Mouse (Mus musculus): ENCODE results near the gene Gm6871.
"Not testable (repeated sequence)": the region's sequence is repeated elsewhere in the genome, so short reads cannot be mapped to it uniquely, and the experiment has no call there.

Gm6871 gene

DNA sequence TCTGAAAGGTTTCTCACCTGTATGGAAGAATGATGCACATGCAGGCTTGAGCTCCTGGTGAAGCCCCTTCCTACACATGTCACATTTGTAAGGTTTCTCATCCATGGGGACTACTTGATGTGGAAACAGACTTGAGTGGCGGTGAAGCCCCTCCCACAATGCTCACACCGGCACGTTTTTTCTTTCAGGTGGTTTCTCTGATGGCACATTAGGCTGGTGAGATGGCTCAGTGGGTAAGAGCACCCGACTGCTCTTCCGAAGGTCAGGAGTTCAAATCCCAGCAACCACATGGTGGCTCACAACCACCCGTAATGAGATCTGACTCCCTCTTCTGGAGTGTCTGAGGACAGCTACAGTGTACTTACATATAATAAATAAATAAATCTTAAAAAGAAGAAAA lies at the start of gene Gm6871:
Gm6871 (minus strand) TSS at position 101 of the 400 bp plus-strand sequence.
- not testable (repeated sequence) for DNase-seq (ENCODE audit: low read depth)

DNA sequence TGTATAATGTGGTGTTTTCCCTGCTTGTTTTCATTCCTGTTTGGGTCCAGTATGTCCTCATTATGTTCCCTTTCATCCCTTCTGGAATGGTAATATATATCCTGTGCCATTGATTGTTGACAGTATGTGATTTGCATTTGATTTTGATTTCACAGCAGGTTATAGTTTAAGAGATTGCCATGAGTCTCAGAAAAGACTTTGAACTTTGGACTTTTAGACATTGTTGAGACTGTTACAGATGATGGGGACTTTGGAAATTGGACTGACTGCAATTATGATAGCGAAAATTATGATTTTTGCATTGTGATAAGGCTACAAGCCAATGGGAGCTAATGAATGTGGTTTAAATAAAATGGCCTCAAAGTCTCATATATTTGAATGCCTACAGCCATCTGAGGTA lies 42.8 kb upstream of the Gm6871 start:
- not testable (repeated sequence) for DNase-seq (ENCODE audit: low read depth)

DNA sequence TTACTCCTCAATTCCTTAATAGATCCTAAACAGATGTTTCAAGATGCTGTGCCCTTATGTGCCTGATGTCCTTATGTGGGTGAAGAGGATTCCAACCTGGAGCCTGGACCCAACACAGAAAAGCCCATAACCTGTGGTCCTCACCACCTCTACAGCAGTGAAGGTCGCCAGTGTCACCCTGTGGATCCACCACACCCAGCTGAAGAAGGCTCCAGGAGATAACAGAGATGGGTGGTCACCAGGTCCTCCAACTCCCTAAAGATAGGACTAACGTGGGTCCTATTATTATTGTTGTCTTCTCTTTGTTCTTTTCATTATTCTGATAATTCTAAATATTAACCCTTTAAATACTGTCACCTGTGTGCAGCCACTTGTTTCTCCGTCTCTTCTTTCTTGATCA lies 38.2 kb upstream of the Gm6871 start:
- no peak for DNase-seq (ENCODE audit: low read depth)

DNA sequence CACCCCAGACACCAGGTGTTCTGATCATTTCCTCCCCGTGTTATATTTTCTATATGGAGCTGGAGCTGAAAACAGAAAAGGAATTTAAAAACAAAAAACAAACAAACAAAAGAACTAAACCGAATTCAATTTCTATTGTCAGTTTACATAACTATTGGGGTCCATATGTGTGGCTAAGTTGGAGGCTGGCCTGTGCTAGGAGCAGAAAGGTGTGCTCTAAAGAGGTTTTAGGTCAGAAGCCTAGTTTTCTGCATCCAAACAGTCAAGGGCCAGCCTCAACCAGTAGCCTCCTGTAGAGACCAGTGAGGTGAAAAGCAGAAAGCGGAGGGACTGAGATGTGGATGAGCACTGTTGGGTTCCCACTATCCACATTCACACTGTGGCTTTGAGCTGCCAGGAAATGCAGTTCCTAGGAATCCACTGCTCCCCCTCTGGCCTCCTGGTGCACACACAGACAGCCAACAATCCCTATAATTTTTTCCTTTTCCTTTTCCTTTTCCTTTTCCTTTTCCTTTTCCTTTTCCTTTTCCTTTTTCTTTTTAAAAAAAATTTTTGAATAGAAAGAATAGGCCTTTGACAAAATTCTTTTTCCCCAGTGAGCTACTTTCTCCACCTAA lies 26.6 kb upstream of the Gm6871 start:
- peak; percentile 13 for DNase-seq (ENCODE audit: low read depth)

GRCm38 (mm10) chr7:41599034-41599813 lies 25.8 kb upstream of the Gm6871 start, which contains the start of gene 2610021A01Rik:
TSS of gene 2610021A01Rik (plus strand) at chr7:41599230.
- peak; percentile 95 for DNase-seq (ENCODE audit: low read depth)

GRCm38 (mm10) chr7:41598615-41599014 lies 25.2 kb upstream of the Gm6871 start:
- DNase-seq (ENCODE audit: low read depth), result no peak

- not testable (repeated sequence) for DNase-seq (ENCODE audit: low read depth)
Observed at GRCm38 (mm10) chr7:41587831-41588230, 14.4 kb upstream of the Gm6871 start.

DNA sequence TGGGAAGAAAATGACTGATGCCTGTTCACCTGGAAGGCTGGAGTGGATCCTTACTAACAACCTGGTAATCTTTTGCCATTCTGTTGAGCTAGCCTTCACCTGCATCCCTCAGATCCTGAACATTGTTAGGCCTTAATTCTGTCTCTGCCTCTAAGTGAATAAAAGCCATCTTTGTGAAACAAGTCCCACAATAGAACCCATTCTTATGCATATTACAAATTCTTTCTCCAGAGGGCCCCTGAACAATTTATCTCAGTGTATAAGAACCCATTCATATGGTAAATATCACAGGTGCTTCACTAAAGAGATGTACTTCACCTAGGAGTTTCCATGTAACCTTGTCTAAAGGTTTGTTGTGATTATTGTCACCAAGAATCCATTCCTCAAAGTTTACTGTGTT lies 8.6 kb upstream of the Gm6871 start:
- no peak for DNase-seq (ENCODE audit: low read depth)

DNA sequence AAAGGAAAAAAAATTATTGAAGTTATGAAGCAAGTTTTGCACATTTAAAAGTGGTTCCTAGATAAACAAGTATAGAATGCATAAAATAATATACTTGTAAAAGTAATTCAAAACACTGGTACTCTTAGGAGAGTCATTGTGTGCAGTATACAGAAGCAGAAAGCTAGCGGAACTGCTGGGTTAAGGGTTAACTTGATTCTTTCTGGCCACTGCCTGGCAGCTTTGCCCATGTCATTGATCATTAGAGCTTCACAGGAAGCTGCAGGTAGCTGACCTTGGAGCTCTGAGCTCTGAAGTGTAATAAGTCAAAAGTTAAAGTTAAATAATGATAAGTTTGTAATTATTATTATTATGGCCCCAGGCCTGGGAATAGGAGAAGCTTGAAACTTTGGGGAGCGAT lies 4.5 kb upstream of the Gm6871 start:
- no peak for DNase-seq (ENCODE audit: low read depth)

DNA sequence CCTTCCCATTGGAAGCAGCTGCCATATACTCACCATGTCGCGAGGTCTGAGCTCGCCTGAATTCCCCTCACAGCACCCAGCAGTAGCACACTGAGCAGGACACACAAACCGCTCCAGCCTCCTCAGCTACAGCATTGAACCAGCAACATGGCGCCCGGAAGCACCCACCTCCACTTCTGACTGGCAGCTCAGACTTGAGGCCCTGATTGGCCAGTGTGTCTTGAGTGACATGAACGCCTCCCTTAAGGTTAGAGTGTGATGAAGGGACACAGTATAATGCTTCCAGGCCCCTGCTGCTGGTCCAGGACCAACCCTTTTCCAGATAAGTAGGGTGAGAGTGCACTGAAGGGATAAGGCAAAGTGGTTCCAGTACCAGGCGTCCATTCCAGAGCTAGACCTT lies 12.8 kb downstream of the Gm6871 start:
- DNase-seq (ENCODE audit: low read depth), result no peak

DNA sequence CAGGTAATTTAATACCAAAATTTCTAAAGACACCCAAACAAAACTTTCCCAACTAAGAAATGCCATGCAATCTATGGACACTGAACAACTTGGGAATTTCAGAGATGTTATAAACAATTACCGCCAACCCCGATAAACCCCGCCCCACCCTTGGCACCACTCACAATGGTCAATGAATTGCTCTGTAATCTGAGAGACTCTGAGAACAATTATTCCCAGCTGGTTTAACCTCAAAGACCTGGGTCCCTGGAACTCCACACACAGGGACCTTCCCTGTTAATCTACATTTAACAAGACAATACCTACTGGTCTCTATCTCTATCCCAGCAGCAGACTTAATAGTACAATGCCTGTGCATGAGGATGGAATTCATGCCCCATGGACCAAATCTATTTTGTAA lies 60.8 kb downstream of the Gm6871 start:
- no peak for DNase-seq (ENCODE audit: low read depth)

GRCm38 (mm10) chr7:41512207-41512606 lies 61.3 kb downstream of the Gm6871 start:
- DNase-seq (ENCODE audit: low read depth), result no peak

DNA sequence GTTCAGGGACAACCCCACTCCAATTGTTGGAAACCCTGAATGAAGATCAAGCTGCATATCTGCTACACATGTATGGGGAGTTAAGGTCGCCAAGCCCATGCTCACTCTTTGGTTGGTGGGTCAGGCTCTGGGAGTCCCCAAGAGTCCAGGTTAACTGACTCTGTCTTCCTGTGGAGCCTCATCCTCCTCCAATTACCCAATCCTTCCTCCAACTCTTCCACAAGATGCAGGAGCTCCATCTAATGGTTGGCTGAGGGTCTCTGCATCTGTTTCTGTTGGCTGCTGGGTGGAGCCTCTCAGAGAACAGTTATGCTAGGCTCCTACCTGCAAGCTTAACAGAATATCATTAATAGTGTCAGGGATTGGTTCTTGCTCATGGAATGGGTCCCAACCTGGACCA lies 71.1 kb downstream of the Gm6871 start:
- peak; percentile 13 for DNase-seq (ENCODE audit: low read depth)

GRCm38 (mm10) chr7:41500151-41500934 lies 73.1 kb downstream of the Gm6871 start:
- peak; percentile 77 for DNase-seq (ENCODE audit: low read depth)

GRCm38 (mm10) chr7:41499389-41500049 lies 73.9 kb downstream of the Gm6871 start, which contains the start of the genes Gm20449 and AW146154:
TSS of gene Gm20449 (minus strand) at chr7:41499417.
TSS of gene AW146154 (minus strand) at chr7:41499890.
- peak; percentile 93 for DNase-seq (ENCODE audit: low read depth)

DNA sequence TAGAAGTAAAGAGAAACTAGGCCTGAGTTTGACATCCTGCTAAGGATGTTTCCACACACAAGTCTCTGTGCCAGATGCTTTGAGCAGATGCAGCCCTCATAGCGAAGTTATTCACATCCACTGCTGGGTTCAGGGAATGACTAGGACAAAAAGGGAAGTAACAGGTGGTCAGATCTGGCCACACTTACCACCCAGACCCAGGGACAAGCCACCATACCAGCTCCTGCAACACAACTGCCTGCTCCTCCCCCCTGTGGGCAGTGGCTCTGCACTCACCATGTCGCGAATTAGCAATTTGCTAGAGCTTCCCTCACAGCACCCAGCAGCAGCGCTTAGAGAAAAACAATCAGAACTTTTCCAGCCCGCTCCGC lies 74.5 kb downstream of the Gm6871 start:
- DNase-seq (ENCODE audit: low read depth), result not testable (repeated sequence)

DNA sequence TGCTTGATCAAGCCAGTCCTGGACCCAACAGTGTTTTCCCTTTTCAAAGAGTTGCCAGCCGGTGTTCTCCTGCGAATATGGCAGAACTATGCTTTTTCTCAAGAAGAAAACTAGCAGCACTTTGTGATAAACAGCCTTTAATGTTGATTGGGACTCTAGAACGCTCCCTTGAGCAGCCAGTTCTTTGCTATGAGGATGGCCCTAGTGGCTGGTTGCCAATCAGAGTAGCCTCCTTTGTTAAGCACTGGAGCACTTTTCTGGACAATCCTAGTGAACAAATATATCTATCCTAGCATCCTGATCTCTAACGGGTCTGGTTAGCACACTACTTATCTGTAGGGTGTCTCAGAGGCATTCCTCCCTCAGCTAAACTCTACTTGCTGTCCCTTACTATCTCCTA lies 75.0 kb downstream of the Gm6871 start:
- peak; percentile 10 for DNase-seq (ENCODE audit: low read depth)

DNA sequence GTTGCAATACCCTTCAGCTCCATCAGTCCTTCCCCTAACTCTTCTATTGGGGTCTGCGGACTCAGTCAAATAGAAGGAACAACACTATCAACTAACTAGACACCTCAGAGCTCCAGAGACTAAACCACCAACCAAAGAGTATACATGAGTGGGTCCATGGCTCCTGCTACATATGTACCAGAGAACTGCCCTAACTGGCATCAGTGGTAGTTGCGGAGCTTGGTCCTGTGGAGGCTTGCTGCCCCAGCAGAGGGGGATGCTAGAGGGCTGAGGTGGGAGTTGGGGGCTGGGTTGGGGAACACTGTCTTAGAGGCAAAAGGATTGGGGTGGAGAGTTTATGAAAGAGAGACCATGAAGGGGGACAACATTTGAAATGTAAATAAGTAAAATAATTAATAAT lies 75.6 kb downstream of the Gm6871 start:
- DNase-seq (ENCODE audit: low read depth), result no peak
